Mouse (Mus musculus) cerebellum, adult 2 months (tissue): ENCODE results near the gene Usp47.

Experiments used
- CTCF ChIP-seq: fragments of 200-500 bp; IDR thresholded peaks from 2 replicates; pipeline ENCODE4 v1.5.1; 2011; ENCODE audit warnings: low read depth, mild to moderate bottlenecking, control low read depth, low read length, moderate library complexity, borderline replicate concordance; ENCODE audit not compliant: insufficient read depth
- POLR2A ChIP-seq: fragments of 200-500 bp; IDR thresholded peaks from 2 replicates; pipeline ENCODE4 v1.6.1; 2011; ENCODE audit warnings: low read length, control low read depth, borderline replicate concordance; ENCODE audit not compliant: insufficient read depth

DNA sequence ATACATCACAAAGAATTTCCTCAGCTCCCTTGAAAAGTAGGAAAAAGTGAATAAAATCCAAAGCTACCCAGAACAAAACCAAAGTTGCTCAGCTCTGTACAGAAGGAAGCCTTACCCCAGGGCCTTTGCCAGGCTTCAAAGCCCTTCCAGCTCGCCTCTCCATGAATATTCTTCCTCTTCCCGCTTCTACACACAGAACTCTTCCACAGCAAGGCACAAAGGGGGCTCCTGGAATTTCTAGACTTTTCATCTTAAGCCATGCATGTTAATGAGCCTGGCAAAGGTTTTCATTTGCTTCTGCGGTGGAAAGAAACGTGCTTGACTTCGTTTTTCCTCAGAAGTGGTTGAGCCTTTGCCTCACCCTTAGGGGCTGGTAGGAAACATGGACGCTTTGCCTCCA, 108.7 kb downstream of the Usp47 start:
- TF ChIP-seq POLR2A, result no peak
- no peak for TF ChIP-seq CTCF
